In the genomic region with DNA sequence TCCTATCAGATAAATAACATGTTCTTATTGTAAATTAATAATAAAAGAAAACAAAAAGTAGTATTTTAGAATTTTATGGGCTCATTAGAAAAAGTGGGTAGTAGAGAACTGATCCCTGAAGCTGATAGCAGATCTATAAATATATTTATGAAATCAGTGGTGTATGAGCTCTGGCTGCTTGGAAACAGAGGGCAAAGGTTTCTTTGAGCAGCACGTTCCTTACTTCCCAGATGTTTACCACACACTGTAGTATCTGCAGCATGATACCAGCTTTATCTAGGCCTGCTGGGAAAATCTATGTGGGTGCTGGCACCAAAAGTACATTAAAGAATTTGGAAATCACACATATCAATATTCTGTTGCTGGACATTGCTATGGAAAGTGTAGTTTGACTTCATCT, we compare ENCODE assay signal across 22 mouse cellular contexts. TPM values are rescaled to one million over a fixed set of nuclear protein-coding genes. Genes with fewer than 3 reads are reported as not detected.
DNase-seq lines count a peak whose midpoint lies in the region; ATAC-seq and TF ChIP-seq lines count a peak whose summit lies in the region.
"Had no signal": no experiment of that assay in that cellular context is flagged by ENCODE, and none has a peak within 500 bp of the region (broad histone marks: within the 10 kb centered on the region; RNA-seq: fewer than 3 reads in every experiment).

No protein-coding gene starts in this region.

- peaks cover 4% of the 10 kb centered on the region; the same call in 1 of the 2 replicates for H3K4me1 ChIP-seq in intestine, embryonic 15.5 days (replicated peaks)
- H3K4me1 ChIP-seq in intestine, postnatal 0 days (replicated peaks; ENCODE audit: control insufficient read depth, insufficient read depth, low read length), result no peaks in the 10 kb centered on the region
- H3K4me1 ChIP-seq in liver, adult 2 months (ENCODE audit: control insufficient read depth, insufficient read depth, low read length), result no peaks in the 10 kb centered on the region; the same call in 1 of the 2 replicates
- H3K4me1 ChIP-seq in liver, embryonic 11.5 days (replicated peaks; ENCODE audit: control insufficient read depth, insufficient read depth, low read length), result no peaks in the 10 kb centered on the region
- 0 out of 2 replicates have a peak, but pooled peaks cover 4% of the 10 kb centered on the region for H3K4me1 ChIP-seq in stomach, embryonic 16.5 days (ENCODE audit: control insufficient read depth, insufficient read depth, low read length)

- no peak overlapping the region for H3K4me3 ChIP-seq in intestine, embryonic 15.5 days (replicated peaks)
- H3K4me3 ChIP-seq in intestine, postnatal 0 days (ENCODE audit: low read depth, low read length), result no peak overlapping the region
- H3K4me3 ChIP-seq in liver, adult 2 months (ENCODE audit: insufficient read depth, low read depth, low read length), result no peak overlapping the region
- H3K4me3 ChIP-seq in liver, embryonic 11.5 days (ENCODE audit: low read depth, low read length), result no peak overlapping the region
- H3K4me3 ChIP-seq in stomach, embryonic 16.5 days (replicated peaks; ENCODE audit: low read length), result no peak overlapping the region
- H3K4me3 ChIP-seq: embryonic facial prominence, embryonic 10.5 days; embryonic facial prominence, embryonic 12.5 days; forebrain, embryonic 13.5 days; forebrain, embryonic 15.5 days had no signal

- H3K4me2 ChIP-seq in intestine, embryonic 15.5 days (replicated peaks), result no peak overlapping the region
- no peak overlapping the region for H3K4me2 ChIP-seq in intestine, postnatal 0 days (replicated peaks; ENCODE audit: low read depth)
- no peak overlapping the region for H3K4me2 ChIP-seq in liver, embryonic 11.5 days
- no peak overlapping the region for H3K4me2 ChIP-seq in stomach, embryonic 16.5 days (ENCODE audit: low read depth, low read length)
- H3K4me2 ChIP-seq: embryonic facial prominence, embryonic 12.5 days; forebrain, embryonic 13.5 days; forebrain, embryonic 15.5 days had no signal

- TF ChIP-seq CTCF in intestine, postnatal 0 days (IDR thresholded peaks at IDR 0.05; ENCODE audit: low read depth), result no peak
- no peak for TF ChIP-seq CTCF in liver, adult 2 months (IDR thresholded peaks at IDR 0.05; ENCODE audit: low read depth, low read length)

- H3K27me3 ChIP-seq in intestine, embryonic 15.5 days (replicated peaks), result no peaks in the 10 kb centered on the region
- no peaks in the 10 kb centered on the region for H3K27me3 ChIP-seq in intestine, postnatal 0 days (replicated peaks; ENCODE audit: control insufficient read depth, insufficient read depth, low read length)
- H3K27me3 ChIP-seq in liver, adult 2 months (ENCODE audit: control insufficient read depth, insufficient read depth, low read length), result no peaks in the 10 kb centered on the region
- no peaks in the 10 kb centered on the region for H3K27me3 ChIP-seq in liver, embryonic 11.5 days (replicated peaks; ENCODE audit: control insufficient read depth, insufficient read depth, low read length)
- no peaks in the 10 kb centered on the region for H3K27me3 ChIP-seq in stomach, embryonic 16.5 days (ENCODE audit: control insufficient read depth, insufficient read depth, low read length)
- H3K27me3 ChIP-seq: embryonic facial prominence, embryonic 12.5 days; forebrain, embryonic 13.5 days; forebrain, embryonic 15.5 days had no signal

- no peak overlapping the region for H3K27ac ChIP-seq in intestine, embryonic 15.5 days
- no peak overlapping the region for H3K27ac ChIP-seq in intestine, postnatal 0 days (ENCODE audit: low read depth, low read length)
- H3K27ac ChIP-seq in liver, adult 2 months (replicated peaks; ENCODE audit: insufficient read depth, low read depth, low read length), result no peak overlapping the region
- H3K27ac ChIP-seq in liver, embryonic 11.5 days (ENCODE audit: low read depth, low read length), result no peak overlapping the region
- H3K27ac ChIP-seq in stomach, embryonic 16.5 days (ENCODE audit: low read length), result no peak overlapping the region
- H3K27ac ChIP-seq: embryonic facial prominence, embryonic 10.5 days; embryonic facial prominence, embryonic 12.5 days; forebrain, embryonic 13.5 days; forebrain, embryonic 15.5 days had no signal

- ATAC-seq in intestine, embryonic 15.5 days, result peak; percentile 65; the same call in 1 of the 2 replicates
- ATAC-seq in intestine, postnatal 0 days, result no peak
- ATAC-seq in liver, embryonic 11.5 days (replicated peaks; ENCODE audit: low FRiP score), result no peak
- peak; percentile 58; the same call in 1 of the 2 replicates for ATAC-seq in stomach, embryonic 16.5 days (ENCODE audit: insufficient read depth, low FRiP score)
- ATAC-seq: forebrain, embryonic 15.5 days had no signal

- no peaks in the 10 kb centered on the region for H3K36me3 ChIP-seq in intestine, embryonic 15.5 days
- peaks cover 13% of the 10 kb centered on the region; the same call in 1 of the 2 replicates for H3K36me3 ChIP-seq in intestine, postnatal 0 days (ENCODE audit: control insufficient read depth, insufficient read depth)
- 0 out of 2 replicates have a peak, but pooled peaks cover 5% of the 10 kb centered on the region for H3K36me3 ChIP-seq in liver, adult 2 months (ENCODE audit: control insufficient read depth, insufficient read depth, low read length)
- 0 out of 2 replicates have a peak, but pooled peaks cover 4% of the 10 kb centered on the region for H3K36me3 ChIP-seq in liver, embryonic 11.5 days (ENCODE audit: control insufficient read depth, insufficient read depth, low read length)
- H3K36me3 ChIP-seq in stomach, embryonic 16.5 days (ENCODE audit: control insufficient read depth, insufficient read depth, low read length), result no peaks in the 10 kb centered on the region
- H3K36me3 ChIP-seq: embryonic facial prominence, embryonic 10.5 days; embryonic facial prominence, embryonic 12.5 days; forebrain, embryonic 15.5 days had no signal

- no peak for TF ChIP-seq POLR2A in liver, adult 2 months (IDR thresholded peaks at IDR 0.05; ENCODE audit: extremely low read depth, insufficient read depth, low read length)

- peak; percentile 26 for DNase-seq in liver, adult 2 months (ENCODE audit: extremely low read depth, low read depth, low spot score)
- no peak for DNase-seq in liver, embryonic 11.5 days (ENCODE audit: low spot score)
- DNase-seq in left cerebral cortex, adult 11 months (ENCODE audit: low spot score), result no peak
- no peak for DNase-seq in adrenal gland, adult (ENCODE audit: inconsistent age in 2 of 2, low spot score in 1 of 2)
- DNase-seq: adrenal gland, adult 8-10 months; adrenal gland, postnatal 14 days; cerebellum, adult 11-12 months; cerebellum, adult 2 months; cerebellum, adult 9-10 months; cerebellum, postnatal 10 days; cerebellum, postnatal 25 days had no signal

- H3K79me2 ChIP-seq in liver, adult 2 months (ENCODE audit: control insufficient read depth, insufficient read depth, low read length), result peaks cover 2% of the 10 kb centered on the region; the same call in 1 of the 2 replicates

- 21% methylated on average over 1 of the region's 1 CpGs for WGBS in intestine, embryonic 15.5 days
- WGBS in intestine, postnatal 0 days, result 26% methylated on average over 1 of the region's 1 CpGs
- 21% methylated on average over 1 of the region's 1 CpGs for WGBS in liver, adult 2 months
- 36% methylated on average over 1 of the region's 1 CpGs for WGBS in liver, embryonic 11.5 days
- 33% methylated on average over 1 of the region's 1 CpGs for WGBS in stomach, embryonic 16.5 days

- H3K9ac ChIP-seq in intestine, embryonic 15.5 days, result no peak overlapping the region
- H3K9ac ChIP-seq in intestine, postnatal 0 days (ENCODE audit: low read depth, low read length), result no peak overlapping the region
- H3K9ac ChIP-seq in liver, adult 2 months (ENCODE audit: low read depth, low read length), result no peak overlapping the region
- no peak overlapping the region for H3K9ac ChIP-seq in liver, embryonic 11.5 days (ENCODE audit: low read depth, low read length)
- H3K9ac ChIP-seq in stomach, embryonic 16.5 days (ENCODE audit: low read length), result no peak overlapping the region
- H3K9ac ChIP-seq: embryonic facial prominence, embryonic 12.5 days; forebrain, embryonic 13.5 days; forebrain, embryonic 15.5 days had no signal

- H3K9me3 ChIP-seq in intestine, embryonic 15.5 days, result no peaks in the 10 kb centered on the region
- H3K9me3 ChIP-seq in intestine, postnatal 0 days (ENCODE audit: control insufficient read depth), result no peaks in the 10 kb centered on the region
- H3K9me3 ChIP-seq in liver, embryonic 11.5 days (ENCODE audit: control insufficient read depth, low read length), result no peaks in the 10 kb centered on the region
- no peaks in the 10 kb centered on the region for H3K9me3 ChIP-seq in stomach, embryonic 16.5 days (replicated peaks; ENCODE audit: control insufficient read depth, low read length)
- H3K9me3 ChIP-seq: embryonic facial prominence, embryonic 10.5 days; embryonic facial prominence, embryonic 12.5 days; forebrain, embryonic 13.5 days; forebrain, embryonic 15.5 days had no signal

RNA-seq across cellular contexts. Expression of a gene that starts 18.5 kb away (rescaled TPM):
- 0.10 and 0.21 TPM in 2 replicates for polyA plus RNA-seq in intestine, embryonic 15.5 days (2015; fragmentation: Nextera tagmentation; extraction: Ambion mirVana)
- polyA plus RNA-seq in intestine, postnatal 0 days (2015; fragmentation: Nextera tagmentation; extraction: Ambion mirVana), result 0.24 TPM in 1 of 2 replicates, not detected in the other
- total RNA-seq in liver, adult 2 months (2014; rRNA removed), result not detected in 2 replicates
- polyA plus RNA-seq in liver, adult 2 months (2012; rRNA removed), result not detected in 2 replicates
- 0.08 and 0.17 TPM in 2 replicates for polyA plus RNA-seq in liver, embryonic 11.5 days (2014; fragmentation: Nextera tagmentation; extraction: Ambion mirVana)
- polyA plus RNA-seq in stomach, embryonic 16.5 days (2015; fragmentation: Nextera tagmentation; extraction: Ambion mirVana), result 0.14 and 0.21 TPM in 2 replicates
- total RNA-seq: adrenal gland, adult 18-20 months; adrenal gland, adult 8-10 months; adrenal gland, postnatal 14 days; adrenal gland, postnatal 36 days; MEL had no signal
- polyA plus RNA-seq: cerebellum, adult 2 months; cortical plate, adult 2 months; forebrain, embryonic 15.5 days had no signal

RNA-seq across cellular contexts. Expression of a gene that starts 59.6 kb away (rescaled TPM):
- 5.7 and 6.7 TPM in 2 replicates for polyA plus RNA-seq in intestine, embryonic 15.5 days (2015; fragmentation: Nextera tagmentation; extraction: Ambion mirVana)
- polyA plus RNA-seq in intestine, postnatal 0 days (2015; fragmentation: Nextera tagmentation; extraction: Ambion mirVana), result 10.4 and 11.7 TPM in 2 replicates
- total RNA-seq in liver, adult 2 months (2014; rRNA removed), result 0.37 and 0.67 TPM in 2 replicates
- polyA plus RNA-seq in liver, adult 2 months (2012; rRNA removed), result 0.05 TPM in 1 of 2 replicates, not detected in the other
- 1.7 TPM in 2 replicates for polyA plus RNA-seq in liver, embryonic 11.5 days (2014; fragmentation: Nextera tagmentation; extraction: Ambion mirVana)
- polyA plus RNA-seq in stomach, embryonic 16.5 days (2015; fragmentation: Nextera tagmentation; extraction: Ambion mirVana), result 3.6 and 5.6 TPM in 2 replicates

Comparison
In these comparisons a context has a peak if more than half of its experiments do, and no peak if none do; other contexts are left out.
1. ATAC-seq: peak in intestine, embryonic 15.5 days (single experiment) and stomach, embryonic 16.5 days (single experiment); none in intestine, postnatal 0 days (single experiment) and liver, embryonic 11.5 days (single experiment).